Mouse (Mus musculus) hindbrain, postnatal 0 days (tissue): ENCODE results near the gene 1700008O03Rik. TPM values are rescaled to one million over a fixed set of nuclear protein-coding genes. Genes with fewer than 3 reads are reported as not detected.

Experiments
- ATAC-seq: fragments of 200-750 bp; cut with Nextera tagmentation; 2 replicates; pipeline ENCODE4 v1.8.0; 2017; ENCODE audit warnings: mild to moderate bottlenecking, moderate TSS enrichment, moderate library complexity
- DNase-seq: peaks from one replicate; pipeline ENCODE4 v3.0.0-alpha.2; 2015; ENCODE audit warnings: low spot score
- H3K27ac ChIP-seq: fragments of 300-500 bp; sonication (generic); 2 replicates; pipeline ENCODE4 v1.5.1; 2014; ENCODE audit warnings: mild to moderate bottlenecking
- H3K27me3 ChIP-seq: fragments of 300-500 bp; sonication (generic); 2 replicates; pipeline ENCODE4 v1.6.1; 2014; ENCODE audit warnings: low read length, mixed read lengths; ENCODE audit not compliant: insufficient read depth
- H3K36me3 ChIP-seq: fragments of 300-500 bp; sonication (generic); 2 replicates; pipeline ENCODE4 v1.6.1; 2014; ENCODE audit warnings: low read length, mixed read lengths; ENCODE audit not compliant: insufficient read depth
- H3K4me1 ChIP-seq: fragments of 300-500 bp; sonication (generic); 2 replicates; pipeline ENCODE4 v1.6.1; 2014; ENCODE audit warnings: antibody characterized with exemption, low read length, mixed read lengths; ENCODE audit not compliant: insufficient read depth
- H3K4me2 ChIP-seq: fragments of 300-500 bp; sonication (generic); 2 replicates; pipeline ENCODE4 v1.6.1; 2014; ENCODE audit warnings: low read depth, mild to moderate bottlenecking, low read length, moderate library complexity, mixed read lengths
- H3K4me3 ChIP-seq: fragments of 300-500 bp; sonication (generic); 2 replicates; pipeline ENCODE4 v1.5.1; 2014; ENCODE audit warnings: low read length
- H3K9ac ChIP-seq: fragments of 300-500 bp; sonication (generic); replicated peaks from 2 replicates; pipeline ENCODE4 v1.6.1; 2014; ENCODE audit warnings: mild to moderate bottlenecking, low read length, moderate library complexity, mixed read lengths
- H3K9me3 ChIP-seq: fragments of 300-500 bp; sonication (generic); 2 replicates; pipeline ENCODE4 v1.6.1; 2016; ENCODE audit warnings: low read length, mixed read lengths
- CTCF ChIP-seq: IDR thresholded peaks from 2 replicates; pipeline ENCODE4 v1.5.1; 2016; ENCODE audit warnings: antibody characterized with exemption, control low read depth, low read depth
- WGBS: fragments of 180-500 bp; shearing (Covaris S2); extraction: QIAGEN DNeasy Blood & Tissue Kit; methylation state at CpG from one replicate; pipeline ENCODE4 v1.1.7; 2014; 5-methylcytosine and 5-hydroxymethylcytosine counted together
- polyA plus RNA-seq: library from polyadenylated mRNA; unstranded; fragments of >200 nt; fragmentation: Nextera tagmentation; extraction: Ambion mirVana; gene quantifications from 2 replicates; pipeline ENCODE4 v1.2.1, GENCODE M21; 2015
- total RNA-seq: library from RNA; depleted of rRNA; stranded (reverse); fragments of >200 nt; gene quantifications from 2 replicates; pipeline ENCODE4 v1.2.3, GENCODE M21; 2014

The 1700008O03Rik gene
- total and polyA plus RNA-seq, 2 experiments from 2014 or later: 1.4 to 3.3 TPM

DNA sequence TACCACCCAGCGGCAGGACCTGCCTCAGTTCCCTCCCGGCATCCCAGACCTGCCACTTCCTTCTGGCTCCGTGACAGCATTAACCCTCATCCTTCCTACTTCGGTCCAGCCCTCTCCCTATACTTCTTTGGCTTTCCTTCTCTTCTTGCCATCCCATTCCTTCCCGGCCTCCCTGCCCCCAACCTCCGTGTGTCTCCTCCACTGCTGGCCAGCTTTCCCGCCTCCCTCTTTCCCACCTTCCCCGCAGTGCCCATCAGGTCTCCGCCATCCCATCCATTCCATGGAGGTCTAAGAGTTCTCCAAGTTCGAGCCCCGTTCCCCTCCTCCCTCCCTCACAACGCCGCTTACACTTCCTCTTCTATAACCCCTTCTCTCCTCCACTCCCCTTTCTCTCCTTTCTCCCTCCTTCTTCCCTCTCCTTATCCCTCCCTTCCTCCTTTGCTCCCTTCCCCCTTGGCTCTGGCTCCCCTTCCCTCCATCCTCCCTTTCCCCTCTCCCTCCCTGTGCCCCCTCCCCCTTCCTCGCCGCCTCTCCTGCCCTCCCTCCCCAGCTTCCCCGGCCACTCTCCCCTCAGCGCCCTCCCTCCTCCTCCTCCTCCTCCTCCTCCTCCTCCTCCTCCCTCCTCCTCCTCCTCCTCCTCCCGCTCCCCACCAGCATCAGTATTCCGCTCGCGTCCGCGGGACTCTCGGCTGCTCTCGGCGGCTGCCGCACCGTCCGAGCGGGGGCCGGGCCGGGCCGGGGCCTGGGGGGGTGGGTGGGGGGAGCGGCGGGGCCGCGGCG is 42.7 kb upstream of the 1700008O03Rik start:
- Histone ChIP-seq H3K36me3 (no peaks in the 10 kb centered on the region), H3K4me1 (peaks cover 38% of the 10 kb centered on the region), H3K9ac (peak overlapping the region; percentile 97), H3K4me2 (peak overlapping the region; percentile 83), H3K27ac (peak overlapping the region; percentile 99), H3K9me3 (no peaks in the 10 kb centered on the region), H3K27me3 (no peaks in the 10 kb centered on the region), H3K4me3 (peak overlapping the region; percentile 80)
- DNase-seq (peak; percentile 82), ATAC-seq (peak; percentile 44)
- TF ChIP-seq CTCF: peak; percentile 31; the same call in 1 of the 2 replicates
- WGBS: 2% methylated on average over 17 of the region's 38 CpGs

DNA sequence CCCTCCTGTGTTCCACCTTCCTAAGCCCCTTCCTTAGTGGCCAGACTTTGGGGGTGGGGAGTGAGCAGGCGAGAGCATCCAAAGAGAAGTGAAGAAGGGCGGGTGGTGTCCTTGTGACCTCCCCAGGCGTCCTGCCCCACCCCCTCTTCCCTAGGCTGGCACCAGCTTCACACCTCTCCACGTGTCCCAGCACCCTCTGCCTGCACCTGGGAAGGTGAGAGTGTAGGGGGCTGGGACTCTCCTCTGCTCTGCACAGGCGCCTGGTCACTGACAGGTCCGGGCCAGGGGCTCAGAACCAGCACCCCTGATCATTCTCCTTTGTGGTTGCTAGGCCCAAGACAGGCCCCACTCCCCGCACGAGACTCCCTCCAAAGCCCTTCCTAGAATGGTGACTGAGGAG is 42.0 kb upstream of the 1700008O03Rik start:
- peak overlapping the region; percentile 80 for H3K4me3 ChIP-seq
- H3K4me2 ChIP-seq: peak overlapping the region; percentile 83
- no peak for TF ChIP-seq CTCF
- WGBS: 9% methylated on average over 6 of the region's 8 CpGs
- H3K27me3 ChIP-seq: no peaks in the 10 kb centered on the region
- no peaks in the 10 kb centered on the region for H3K9me3 ChIP-seq
- H3K4me1 ChIP-seq: peaks cover 38% of the 10 kb centered on the region
- peak overlapping the region; percentile 74 for H3K27ac ChIP-seq
- DNase-seq: no peak
- ATAC-seq: no peak
- H3K9ac ChIP-seq: peak overlapping the region; percentile 41; the same call in 1 of the 2 replicates
- H3K36me3 ChIP-seq: no peaks in the 10 kb centered on the region

GRCm38 (mm10) chr7:44413307-44413706 is 27.7 kb upstream of the 1700008O03Rik start:
- ATAC-seq (no peak), DNase-seq (no peak)
- Histone ChIP-seq H3K27me3 (no peaks in the 10 kb centered on the region), H3K36me3 (no peaks in the 10 kb centered on the region), H3K9me3 (no peaks in the 10 kb centered on the region), H3K27ac (no peak overlapping the region), H3K4me1 (no peaks in the 10 kb centered on the region), H3K4me3 (no peak overlapping the region), H3K9ac (no peak overlapping the region), H3K4me2 (no peak overlapping the region)
- TF ChIP-seq CTCF: no peak
- WGBS: 77% methylated on average over 6 of the region's 6 CpGs

GRCm38 (mm10) chr7:44411144-44411543 is 25.5 kb upstream of the 1700008O03Rik start:
- Histone ChIP-seq H3K27me3 (no peaks in the 10 kb centered on the region), H3K9me3 (no peaks in the 10 kb centered on the region), H3K27ac (no peak overlapping the region), H3K9ac (no peak overlapping the region), H3K4me2 (no peak overlapping the region), H3K4me1 (no peaks in the 10 kb centered on the region), H3K4me3 (no peak overlapping the region), H3K36me3 (no peaks in the 10 kb centered on the region)
- ATAC-seq: no peak
- TF ChIP-seq CTCF: no peak
- no peak for DNase-seq
- WGBS: 89% methylated on average over 4 of the region's 4 CpGs

- 2% methylated on average over 5 of the region's 5 CpGs for WGBS
- H3K9ac ChIP-seq: no peak overlapping the region
- ATAC-seq (no peak), DNase-seq (no peak)
- no peak overlapping the region for H3K4me2 ChIP-seq
- no peak for TF ChIP-seq CTCF
- H3K27ac ChIP-seq: no peak overlapping the region
- H3K9me3 ChIP-seq: no peaks in the 10 kb centered on the region
- H3K4me1 ChIP-seq: no peaks in the 10 kb centered on the region
- no peak overlapping the region for H3K4me3 ChIP-seq
- H3K27me3 ChIP-seq: no peaks in the 10 kb centered on the region
- no peaks in the 10 kb centered on the region for H3K36me3 ChIP-seq
These were observed 20.4 kb upstream of the 1700008O03Rik start for GRCm38 (mm10) chr7:44406015-44406355.

- peak; percentile 97 for ATAC-seq
- Histone ChIP-seq H3K9ac (no peak overlapping the region), H3K4me1 (no peaks in the 10 kb centered on the region), H3K36me3 (no peaks in the 10 kb centered on the region), H3K4me3 (peak overlapping the region; percentile 35), H3K9me3 (no peaks in the 10 kb centered on the region), H3K27ac (peak overlapping the region; percentile 74), H3K27me3 (no peaks in the 10 kb centered on the region), H3K4me2 (peak overlapping the region; percentile 58)
- TF ChIP-seq CTCF: peak; percentile 40
- WGBS: under 1% methylated on average over 27 of the region's 27 CpGs
- DNase-seq: peak; percentile 100
These were observed 19.9 kb upstream of the 1700008O03Rik start for GRCm38 (mm10) chr7:44405346-44406014.

GRCm38 (mm10) chr7:44401673-44402072 is 16.1 kb upstream of the 1700008O03Rik start:
- 89% methylated on average over 6 of the region's 6 CpGs for WGBS
- Histone ChIP-seq H3K4me2 (no peak overlapping the region), H3K27me3 (no peaks in the 10 kb centered on the region), H3K9ac (no peak overlapping the region), H3K27ac (no peak overlapping the region), H3K9me3 (no peaks in the 10 kb centered on the region), H3K36me3 (no peaks in the 10 kb centered on the region), H3K4me3 (no peak overlapping the region), H3K4me1 (no peaks in the 10 kb centered on the region)
- no peak for TF ChIP-seq CTCF
- DNase-seq (no peak), ATAC-seq (no peak)
